Mouse (Mus musculus): ENCODE measurements at regions not wholly inside any gene's neighbourhood (a gene's known extent, or its start where the extent isn't known, plus 50 kb on each side); places are given as distances from the start of the nearest gene placed in this dataset.

DNA sequence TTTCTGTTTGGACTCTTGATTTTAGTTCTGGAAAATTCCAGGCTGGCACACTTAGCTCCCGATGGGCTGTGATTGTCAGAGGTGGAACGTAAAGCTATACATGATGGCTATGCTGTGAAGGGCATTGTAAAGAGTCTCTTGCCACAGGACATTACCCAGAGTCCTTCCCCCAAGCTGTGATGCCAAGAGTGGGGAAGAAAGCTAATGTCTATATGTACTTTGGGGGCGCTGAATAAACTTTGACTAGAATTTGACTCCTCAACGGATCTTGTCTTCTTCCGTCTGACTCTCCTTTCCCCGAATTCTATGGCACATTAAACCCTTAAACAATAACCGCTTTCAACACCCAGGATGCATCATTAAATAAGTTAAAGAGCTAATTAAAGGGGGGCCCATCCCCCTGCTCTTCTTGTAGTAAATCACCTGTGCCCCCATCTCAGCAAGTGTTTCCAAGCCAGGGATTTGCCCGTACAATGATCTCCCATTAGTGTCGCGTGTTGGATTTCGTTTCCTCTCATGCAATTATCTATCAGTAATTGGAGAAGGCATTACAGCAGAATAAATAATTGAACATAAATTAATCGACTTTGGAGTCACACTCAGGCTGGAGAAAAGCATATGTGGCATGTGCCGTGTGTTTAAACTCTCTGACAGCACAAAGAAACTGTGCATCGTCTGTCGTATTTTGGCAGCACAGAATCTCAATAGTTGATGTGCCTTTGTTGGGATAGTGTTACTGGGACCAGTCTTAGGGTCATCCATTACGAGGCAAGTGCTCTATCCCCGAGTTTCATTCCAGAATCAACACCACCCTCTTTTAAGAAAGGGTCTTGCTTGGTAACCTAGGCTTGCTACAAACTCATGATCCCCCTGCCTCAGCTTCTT lies 343.9 kb downstream of the Nucb2 start:
- DNase-seq, result no peak
- intact Hi-C loops (cut with DNase I), result no loop called here

DNA sequence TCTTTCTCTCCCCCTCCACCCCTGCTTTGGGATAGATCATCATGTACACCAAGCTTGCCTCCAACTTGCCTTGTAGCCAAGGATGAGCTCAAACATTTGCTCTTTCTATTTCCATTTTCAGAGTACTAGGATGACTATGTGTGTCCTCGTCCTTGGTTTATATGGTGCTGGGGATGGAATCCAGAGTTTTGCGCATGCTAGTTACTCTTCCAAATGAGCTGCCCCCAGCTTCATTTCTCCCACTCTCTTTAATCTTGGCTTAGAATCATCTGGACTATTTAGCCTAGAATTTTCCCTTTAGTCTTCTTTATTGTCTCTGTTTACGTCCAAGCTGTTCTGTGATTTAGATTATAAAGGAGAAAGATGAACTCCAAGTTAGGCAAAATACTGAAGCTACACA lies 349.2 kb downstream of the Nucb2 start:
- intact Hi-C loops (cut with DNase I), result no loop called here
- DNase-seq, result no peak

DNA sequence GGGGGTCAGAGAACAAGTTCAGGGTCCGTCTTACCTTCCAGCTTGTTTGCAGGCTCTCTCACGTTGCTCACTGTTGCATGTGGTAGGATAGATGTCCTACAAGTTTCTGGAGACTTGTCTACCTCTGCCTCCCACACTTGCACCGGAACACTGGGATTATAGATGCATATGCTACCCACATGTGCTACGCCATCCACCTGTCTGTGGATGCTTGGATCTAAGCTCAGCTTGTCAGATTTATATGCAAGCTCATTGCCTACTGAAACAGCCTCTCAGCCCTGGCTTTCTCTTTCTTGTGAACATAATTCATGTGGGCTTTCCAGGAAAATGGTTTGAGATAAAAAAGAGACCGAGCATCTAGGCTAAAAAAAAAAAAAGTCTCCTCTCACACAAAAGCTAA lies 353.0 kb downstream of the Nucb2 start:
- intact Hi-C loops (cut with DNase I), result no loop called here
- no peak for DNase-seq

DNA sequence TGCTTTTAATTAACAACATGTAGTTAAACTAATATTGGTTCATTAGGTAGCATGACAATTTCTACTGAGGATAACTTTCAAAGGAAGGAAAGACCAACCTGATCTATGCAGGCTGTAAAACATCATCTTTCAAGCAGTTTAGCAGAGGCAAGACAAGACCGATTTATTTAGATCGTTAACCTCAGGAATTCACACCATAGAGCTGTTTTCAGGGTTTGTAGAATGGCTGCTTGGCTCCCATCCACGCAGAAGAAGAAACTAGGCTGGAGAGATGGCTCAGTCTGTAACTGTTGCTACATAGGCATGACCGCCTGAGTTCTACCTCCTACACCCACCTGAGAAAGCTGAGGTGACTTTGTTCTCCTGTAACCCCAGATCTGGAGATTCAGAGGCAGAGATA lies 353.6 kb downstream of the Nucb2 start:
- intact Hi-C loops (cut with DNase I), result no loop called here
- DNase-seq, result no peak

DNA sequence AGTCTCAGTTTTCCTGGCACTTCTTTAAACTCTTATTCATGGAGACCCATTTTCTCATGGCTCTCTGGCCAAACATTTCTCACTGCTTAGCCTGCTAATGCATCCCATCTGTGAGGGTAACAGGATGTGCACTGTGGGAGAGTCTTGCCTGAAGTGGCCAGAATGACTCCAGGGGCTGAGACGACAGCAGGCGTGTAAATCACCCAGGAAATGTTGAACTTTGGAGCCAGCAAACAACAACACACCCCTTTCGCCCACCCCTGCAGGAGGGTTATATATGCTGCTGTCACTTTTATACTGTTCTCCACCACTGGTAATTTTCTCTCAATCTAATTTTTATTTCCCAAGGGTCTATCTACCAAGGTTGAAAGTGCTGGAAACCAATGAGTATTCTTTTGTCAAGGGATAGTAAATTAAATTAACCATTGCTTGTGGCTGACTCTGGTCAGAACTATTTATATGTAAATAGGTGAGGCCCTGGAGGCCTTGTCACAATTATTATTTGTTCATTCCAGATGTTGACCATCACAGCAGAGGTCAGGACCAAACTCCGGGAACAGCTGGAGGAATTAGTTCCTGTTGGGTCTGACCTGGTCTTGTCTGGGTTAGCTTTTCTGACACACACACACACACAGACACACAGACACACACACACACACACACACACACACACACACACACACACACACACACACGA lies 378.2 kb downstream of the Nucb2 start:
- DNase-seq, result no peak
- intact Hi-C loops (cut with DNase I), result no loop called here

DNA sequence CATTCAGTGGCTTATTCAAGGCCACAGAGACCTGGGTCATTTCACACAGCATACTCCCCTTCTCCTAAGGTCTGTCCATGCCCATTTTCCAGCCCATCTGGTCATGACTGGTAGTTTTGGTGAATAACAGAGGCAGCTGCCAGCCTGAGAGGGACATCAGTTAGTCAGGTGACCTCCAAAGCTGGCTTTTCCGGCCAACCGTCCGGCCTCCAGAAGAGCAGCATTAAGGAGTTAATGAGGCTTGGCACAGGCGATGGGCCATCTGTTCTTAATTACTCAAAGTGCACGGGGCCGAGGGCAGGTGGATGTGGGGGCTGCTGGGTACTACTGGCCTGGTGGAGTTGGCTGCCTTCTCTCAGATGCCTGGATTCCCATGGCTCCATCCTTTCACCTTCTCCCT lies 389.7 kb downstream of the Nucb2 start:
- no peak for DNase-seq
- intact Hi-C loops (cut with DNase I), result no loop called here

DNA sequence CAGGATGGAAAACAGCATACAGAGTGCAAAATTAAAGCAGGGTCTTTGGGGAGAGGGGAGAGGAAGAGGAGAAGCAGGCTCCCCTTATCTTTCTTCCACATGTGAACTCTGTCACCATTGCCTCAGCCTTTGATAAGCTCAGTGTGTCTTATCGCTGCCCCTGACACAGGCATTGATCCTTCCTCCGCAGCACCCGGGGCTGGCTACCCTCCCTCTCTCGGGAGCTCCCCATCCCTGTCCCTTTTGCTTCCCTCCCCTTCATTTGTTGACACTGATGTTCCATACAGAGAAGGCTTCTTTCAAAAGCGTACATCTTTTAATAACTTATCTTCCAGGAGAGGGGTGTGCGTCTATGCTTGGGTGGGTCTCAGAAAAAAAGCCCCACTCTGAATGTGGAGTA lies 411.6 kb downstream of the Nucb2 start:
- intact Hi-C loops (cut with DNase I), result no loop called here
- no peak for DNase-seq

DNA sequence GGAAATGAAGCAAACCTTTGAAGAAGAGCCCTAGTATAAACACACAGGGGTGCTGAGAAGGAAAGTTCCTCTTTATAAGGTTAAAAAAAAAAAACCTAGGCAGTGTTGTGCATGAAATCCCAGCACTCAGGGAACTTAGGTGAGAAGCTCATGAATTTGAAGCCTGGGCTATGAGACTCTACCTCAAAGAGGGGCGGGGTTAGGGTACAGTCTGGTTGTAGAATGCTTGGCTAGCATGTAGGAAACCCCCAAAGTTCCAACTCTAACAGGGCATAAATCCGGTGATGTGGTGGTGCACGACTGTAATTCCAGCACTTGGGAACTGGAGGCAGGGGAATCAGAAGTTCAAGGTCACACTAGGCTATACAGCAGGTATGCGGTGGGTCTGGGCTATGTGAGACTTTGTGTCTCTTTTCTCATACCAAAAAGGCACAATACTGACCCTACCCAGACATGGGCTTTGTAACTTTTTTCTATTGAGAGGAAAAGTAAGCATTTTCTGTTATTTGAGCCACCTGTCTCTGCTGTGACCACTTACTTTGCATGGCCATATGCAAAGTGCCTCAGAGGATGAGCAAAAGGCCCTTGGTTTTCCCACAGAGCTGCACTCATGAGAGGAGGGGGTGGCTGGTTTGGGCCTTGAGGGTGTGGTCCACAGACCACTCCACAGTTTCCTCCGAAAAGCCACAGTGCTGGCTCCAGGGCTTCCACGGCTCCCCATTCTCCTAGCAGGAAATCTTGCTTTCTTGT lies 413.9 kb downstream of the Nucb2 start:
- no peak for DNase-seq
- intact Hi-C loops (cut with DNase I), result no loop called here

DNA sequence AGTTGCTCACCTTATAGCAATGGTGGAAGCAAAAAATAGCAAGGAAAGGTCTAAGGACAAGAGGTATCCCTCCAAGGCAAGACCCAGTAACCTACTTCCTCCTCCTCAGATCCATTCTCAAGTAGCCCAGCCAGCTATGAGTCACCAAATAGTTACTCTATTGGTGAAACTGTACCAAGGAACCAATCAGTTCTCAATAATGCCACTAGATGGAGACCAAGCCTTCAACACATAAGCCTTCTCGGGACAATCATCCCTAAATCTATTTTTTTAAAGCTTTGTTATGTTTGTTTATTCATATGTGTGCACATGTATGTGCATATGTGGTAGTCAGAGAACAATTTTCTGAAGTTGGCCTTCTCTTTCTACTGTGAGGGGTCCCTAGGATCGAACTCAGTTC lies 434.3 kb upstream of the Xylt1 start:
- no peak for DNase-seq
- intact Hi-C loops (cut with DNase I), result loop anchor here (10.0 kb wide), 1 partner anchor 242 kb away; no protein-coding TSS in a partner anchor

DNA sequence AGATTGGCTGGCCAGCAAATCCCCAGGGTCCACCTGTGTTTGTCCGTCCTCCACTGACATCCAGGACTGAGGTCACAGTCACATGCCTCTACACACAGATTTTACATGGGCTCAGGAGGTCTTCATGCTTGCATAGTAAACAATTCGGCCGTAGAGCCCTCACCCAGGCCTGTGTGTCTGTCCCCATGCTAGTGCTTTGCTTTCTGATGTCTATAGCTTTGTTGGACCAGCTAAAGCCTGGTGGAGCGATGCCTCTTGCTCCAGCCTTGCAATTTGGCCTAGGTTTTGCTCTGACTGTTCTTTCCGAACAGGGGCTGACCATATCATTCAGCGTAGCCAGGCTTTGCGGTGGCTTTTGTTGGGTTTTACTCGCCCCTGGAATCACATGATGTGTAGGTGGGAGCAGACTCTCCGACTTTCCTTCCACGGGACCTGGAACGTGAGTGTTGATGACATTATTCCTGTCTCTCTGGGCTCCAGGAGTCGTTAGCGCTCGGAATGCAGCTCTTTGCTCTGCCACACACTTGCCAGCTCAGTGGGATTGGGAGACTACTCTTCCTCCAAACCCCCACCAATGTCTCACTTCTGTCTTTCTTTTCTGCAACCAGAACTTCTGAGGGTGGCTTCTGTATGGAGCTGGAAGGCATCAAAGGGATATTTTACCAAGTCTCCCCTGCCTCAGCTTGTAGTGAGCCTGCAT lies 421.4 kb upstream of the Xylt1 start:
- no peak for DNase-seq
- intact Hi-C loops (cut with DNase I), result no loop called here

DNA sequence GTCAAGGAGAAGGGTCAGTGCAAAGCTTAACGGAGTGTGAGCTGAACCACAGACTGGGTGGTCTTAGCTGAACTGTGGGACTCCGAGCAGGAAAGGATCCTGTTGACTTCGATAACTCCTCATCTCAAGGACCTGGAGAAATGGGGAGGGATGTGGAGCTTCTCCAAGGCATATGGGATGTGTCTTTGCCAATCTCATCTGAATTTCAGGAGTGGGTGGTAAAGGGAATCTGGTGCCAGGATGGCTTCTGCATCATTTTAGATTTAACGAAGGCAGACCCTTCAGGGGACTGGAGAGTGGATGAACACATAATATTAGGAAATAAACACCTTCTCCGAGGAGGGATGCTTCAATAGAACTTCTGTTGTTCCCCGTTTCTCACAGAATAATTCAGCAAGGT lies 416.9 kb upstream of the Xylt1 start:
- DNase-seq, result no peak
- intact Hi-C loops (cut with DNase I), result no loop called here

DNA sequence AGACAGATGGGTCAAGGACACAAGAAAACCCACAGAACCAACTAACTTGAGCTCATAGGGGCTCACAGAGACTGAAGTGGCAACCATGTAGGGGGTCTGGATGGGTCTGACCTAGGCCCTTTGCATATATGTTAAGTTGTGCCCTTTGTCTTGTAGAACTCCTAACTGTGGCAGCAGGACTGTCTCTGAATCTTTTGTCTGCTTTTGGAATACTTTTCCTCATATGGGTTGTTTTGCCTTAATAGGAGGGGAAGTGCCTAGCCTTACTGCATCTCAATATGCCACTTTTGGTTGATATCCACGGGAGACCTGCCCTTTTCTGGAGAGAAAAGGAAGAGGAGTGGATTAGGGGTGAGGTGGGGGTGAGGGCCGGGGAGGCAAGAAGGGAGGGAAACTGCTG lies 389.4 kb upstream of the Xylt1 start:
- intact Hi-C loops (cut with DNase I), result no loop called here
- DNase-seq, result no peak

DNA sequence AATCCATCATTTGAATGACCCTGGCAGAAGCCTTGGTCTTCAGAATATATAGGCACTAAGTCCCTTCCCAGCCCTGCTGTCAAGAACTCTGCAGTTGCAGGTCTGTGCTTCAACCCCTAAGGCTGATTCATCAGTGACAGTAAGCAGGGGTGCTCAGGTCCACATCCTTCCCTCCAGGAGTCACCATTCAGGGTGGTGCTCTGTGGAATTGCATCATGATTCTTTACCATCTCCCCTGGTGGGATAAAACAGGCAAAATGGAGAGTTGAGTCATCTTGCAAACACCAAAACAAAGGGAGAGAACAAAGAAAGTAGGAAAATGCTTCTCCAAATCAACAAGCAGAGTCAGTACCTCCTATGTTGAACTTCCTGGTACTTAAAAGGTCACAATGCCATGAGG lies 388.6 kb upstream of the Xylt1 start:
- intact Hi-C loops (cut with DNase I), result no loop called here
- DNase-seq, result no peak

DNA sequence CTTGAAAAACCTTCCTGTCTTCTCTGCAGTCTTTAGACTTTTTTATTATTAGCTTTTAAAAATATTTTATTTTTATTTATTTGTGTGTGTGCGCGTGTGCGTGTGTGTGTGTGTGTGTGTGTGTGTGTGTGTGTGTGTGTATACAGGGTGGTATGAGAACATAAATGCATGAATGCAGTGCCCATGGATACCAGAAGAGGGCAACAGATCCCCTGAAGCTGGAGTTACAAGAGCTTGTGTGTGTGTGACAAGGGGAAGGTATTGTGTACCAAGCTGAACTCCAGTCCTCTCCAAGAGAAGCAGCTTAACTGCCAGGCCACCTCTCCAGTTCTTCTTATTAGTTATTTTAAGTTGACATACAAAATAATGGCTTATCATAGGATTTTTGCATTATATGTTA lies 385.0 kb upstream of the Xylt1 start:
- intact Hi-C loops (cut with DNase I), result no loop called here
- no peak for DNase-seq

DNA sequence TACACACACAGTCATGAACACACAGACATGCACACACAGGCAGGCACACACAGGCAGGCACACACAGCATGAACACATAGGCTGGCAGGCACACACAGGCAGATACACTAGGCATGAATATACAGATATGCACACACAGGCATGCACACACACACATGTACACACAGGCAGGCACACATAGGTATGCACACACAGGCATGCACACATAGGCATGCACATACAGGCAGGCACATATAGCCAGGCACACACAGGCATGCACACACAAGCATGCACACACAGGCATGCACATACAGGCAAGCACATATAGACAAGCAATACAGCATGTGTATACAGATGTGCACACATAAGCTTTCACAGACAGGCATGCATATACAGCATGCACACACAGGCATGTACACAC lies 377.6 kb upstream of the Xylt1 start:
- intact Hi-C loops (cut with DNase I), result no loop called here
- no peak for DNase-seq

DNA sequence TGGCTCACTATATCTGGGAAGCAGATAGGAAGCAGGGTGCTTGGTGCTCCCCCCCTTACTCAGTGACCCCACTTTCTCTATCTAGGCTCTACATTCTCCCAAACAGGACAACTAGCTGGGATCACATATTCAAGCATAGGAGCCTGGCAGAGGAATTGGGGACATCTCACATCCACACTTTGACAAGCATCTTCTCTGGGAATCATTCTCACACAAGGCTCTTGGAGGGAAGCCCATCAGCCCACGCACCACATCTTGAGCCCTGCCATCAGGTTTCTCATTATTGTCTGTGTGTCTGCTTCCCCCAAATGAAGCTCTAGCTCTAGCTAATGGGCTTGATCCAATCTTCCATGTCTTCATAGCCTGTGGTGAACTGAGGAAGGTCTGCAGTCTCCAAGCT lies 362.4 kb upstream of the Xylt1 start:
- intact Hi-C loops (cut with DNase I), result no loop called here
- no peak for DNase-seq

DNA sequence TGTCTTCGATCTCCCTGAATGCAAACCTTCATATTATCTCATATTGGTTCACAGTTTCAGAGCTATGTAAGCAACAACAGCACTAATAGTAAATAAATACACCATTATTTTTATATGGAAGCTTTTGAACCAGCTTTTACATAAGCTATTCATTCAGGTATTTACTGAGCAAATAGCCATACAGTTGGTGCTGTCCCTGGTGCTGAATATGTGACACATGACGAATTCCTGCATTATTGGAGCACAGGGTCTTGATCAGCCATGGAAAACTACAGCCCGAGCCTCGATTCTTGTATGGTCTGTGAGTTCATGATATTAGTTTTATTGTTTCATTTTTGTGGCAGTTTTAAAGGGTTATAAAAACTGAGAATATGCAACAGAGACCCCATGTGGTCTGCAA lies 359.1 kb upstream of the Xylt1 start:
- DNase-seq, result peak; percentile 23 to 56
- intact Hi-C loops (cut with DNase I), result no loop called here

DNA sequence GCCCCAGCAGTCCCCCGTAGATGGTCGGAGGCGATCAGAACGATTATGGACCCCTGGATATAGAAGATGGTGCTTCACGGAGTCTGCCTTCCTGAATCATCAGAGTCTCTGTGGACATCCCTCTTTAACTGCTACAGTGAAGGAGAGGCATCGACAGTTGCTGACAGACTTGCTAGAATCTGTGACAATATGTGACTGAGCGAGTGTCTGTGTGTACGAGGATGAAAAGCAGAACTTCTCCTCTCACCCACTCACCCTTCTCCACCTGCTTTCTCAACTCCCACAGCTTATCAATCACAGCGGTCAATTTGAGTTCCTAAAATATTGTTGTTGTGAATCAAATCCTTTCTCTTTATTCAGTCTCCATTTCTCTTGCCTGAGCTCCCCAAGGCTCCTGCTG lies 335.9 kb upstream of the Xylt1 start:
- no peak for DNase-seq
- intact Hi-C loops (cut with DNase I), result no loop called here

DNA sequence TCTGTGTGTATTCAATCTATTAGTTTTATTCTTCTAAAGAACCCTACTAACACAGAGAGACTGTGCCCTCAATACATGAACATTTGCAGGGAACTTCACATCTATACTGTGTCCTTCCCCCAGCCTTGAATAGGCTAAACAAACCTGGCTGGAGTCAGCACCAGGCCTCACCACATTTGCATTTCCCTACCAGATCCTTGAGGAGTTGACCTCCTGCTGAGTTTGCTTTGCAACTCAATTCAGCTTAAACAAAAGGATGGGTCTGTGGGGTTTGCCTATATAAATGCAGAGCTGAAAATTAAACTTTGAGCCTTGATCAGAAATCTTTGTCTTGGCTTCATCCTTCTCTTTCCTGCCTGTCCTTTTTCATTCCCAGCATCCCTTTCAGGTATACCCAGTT lies 331.5 kb upstream of the Xylt1 start:
- DNase-seq, result no peak
- intact Hi-C loops (cut with DNase I), result no loop called here

DNA sequence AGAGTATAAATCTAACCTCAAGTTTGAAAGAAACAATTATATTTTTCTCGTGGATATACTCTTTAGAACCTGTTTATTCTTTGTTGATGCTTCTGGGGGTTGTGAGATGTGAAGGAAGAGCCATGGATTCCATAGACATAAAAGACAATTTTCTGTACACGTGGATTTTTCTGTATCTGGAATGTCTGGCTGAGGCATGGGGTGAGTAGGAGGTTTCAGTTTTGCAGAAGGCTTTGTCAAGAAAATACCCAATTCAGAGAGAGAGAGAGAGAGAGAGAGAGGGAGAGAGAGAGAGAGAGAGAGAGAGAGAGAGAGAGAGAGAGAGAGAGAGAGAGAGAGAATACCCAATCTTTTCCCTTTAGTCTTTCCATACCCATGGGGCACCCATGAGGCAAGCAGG lies 315.0 kb upstream of the Xylt1 start:
- DNase-seq, result no peak
- intact Hi-C loops (cut with DNase I), result no loop called here

DNA sequence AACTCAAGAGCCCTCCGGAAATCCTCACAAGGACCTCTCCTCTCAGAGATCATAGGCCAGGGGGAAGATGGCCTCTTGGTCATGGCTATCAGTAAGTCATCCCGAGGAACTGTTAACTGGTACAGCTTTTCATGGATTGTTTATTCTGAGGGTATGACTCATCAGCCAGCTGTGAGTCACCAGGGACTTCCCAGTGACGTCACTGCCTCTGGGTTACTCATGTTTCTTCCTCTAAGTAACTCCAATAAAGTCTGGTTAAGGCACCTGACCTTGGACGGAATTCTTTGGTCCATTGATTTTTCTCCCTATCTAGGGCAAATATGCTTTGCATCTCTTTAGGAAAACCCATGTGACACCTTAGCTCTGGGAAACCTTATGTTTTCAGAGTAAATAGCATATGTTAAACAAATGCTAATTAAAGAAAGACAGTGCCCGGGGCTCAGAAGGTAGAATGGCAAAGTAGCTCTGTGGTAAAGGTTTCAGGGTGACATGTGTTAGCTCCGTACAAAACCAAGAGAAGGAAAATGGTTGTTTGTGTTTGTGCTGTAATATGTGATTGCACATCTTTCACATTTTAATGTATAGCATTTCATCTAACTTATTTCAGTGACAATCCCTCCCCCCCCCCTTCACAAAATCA lies 289.7 kb upstream of the Xylt1 start:
- peak; percentile 47 to 56 for DNase-seq

More for the DNA sequence above, 289.7 kb upstream of the Xylt1 start:
- intact Hi-C loops (cut with DNase I), result no loop called here

Data from heart, postnatal 10 days (tissue).